Mouse (Mus musculus) kidney, embryonic 16.5 days (tissue): Measurements from ENCODE around the gene Gm47995. TPM values are rescaled to one million over a fixed set of nuclear protein-coding genes. Genes with fewer than 3 reads are reported as not detected.
A peak's percentile ranks its signal among the peaks of the same experiment; 100 is the strongest.

Source experiments
- ATAC-seq: fragments of 200-750 bp; cut with Nextera tagmentation; 2 replicates; pipeline ENCODE4 v1.8.0; 2017; ENCODE audit warnings: moderate TSS enrichment; ENCODE audit not compliant: low FRiP score, low TSS enrichment
- H3K27ac ChIP-seq: fragments of 300-500 bp; sonication (generic); 2 replicates; pipeline ENCODE4 v1.5.1; 2014; ENCODE audit warnings: low read length
- H3K27me3 ChIP-seq: fragments of 300-500 bp; sonication (generic); 2 replicates; pipeline ENCODE4 v1.6.1; 2014; ENCODE audit warnings: low read length, control low read depth, mixed read lengths; ENCODE audit not compliant: insufficient read depth
- H3K36me3 ChIP-seq: fragments of 300-500 bp; sonication (generic); 2 replicates; pipeline ENCODE4 v1.6.1; 2014; ENCODE audit warnings: low read length, control low read depth, mixed read lengths; ENCODE audit not compliant: insufficient read depth
- H3K4me1 ChIP-seq: fragments of 300-500 bp; sonication (generic); 2 replicates; pipeline ENCODE4 v1.6.1; 2014; ENCODE audit warnings: low read length, control low read depth, mixed read lengths; ENCODE audit not compliant: insufficient read depth
- H3K4me2 ChIP-seq: fragments of 300-500 bp; sonication (generic); replicated peaks from 2 replicates; pipeline ENCODE4 v1.6.1; 2014; ENCODE audit warnings: low read depth, low read length
- H3K4me3 ChIP-seq: fragments of 300-500 bp; sonication (generic); 2 replicates; pipeline ENCODE4 v1.5.1; 2014; ENCODE audit warnings: mild to moderate bottlenecking, low read length
- H3K9ac ChIP-seq: fragments of 300-500 bp; sonication (generic); replicated peaks from 2 replicates; pipeline ENCODE4 v1.6.1; 2014; ENCODE audit warnings: low read length
- H3K9me3 ChIP-seq: fragments of 300-500 bp; sonication (generic); 2 replicates; pipeline ENCODE4 v1.6.1; 2016; ENCODE audit warnings: low read length, control low read depth
- WGBS: fragments of 180-500 bp; shearing (Covaris S2); extraction: QIAGEN DNeasy Blood & Tissue Kit; methylation state at CpG from one replicate; pipeline ENCODE4 v1.1.7; 2014; 5-methylcytosine and 5-hydroxymethylcytosine counted together
- polyA plus RNA-seq: library from polyadenylated mRNA; unstranded; fragments of >200 nt; fragmentation: Nextera tagmentation; extraction: Ambion mirVana; gene quantifications from 2 replicates; pipeline ENCODE4 v1.2.1, GENCODE M21; 2015

The Gm47995 gene
- polyA plus RNA-seq, 1 experiment from 2014 or later = not detected

- Histone ChIP-seq H3K4me1 (no peaks in the 10 kb centered on the region), H3K4me2 (no peak overlapping the region), H3K9ac (no peak overlapping the region), H3K9me3 (no peaks in the 10 kb centered on the region), H3K4me3 (no peak overlapping the region), H3K27ac (no peak overlapping the region), H3K36me3 (no peaks in the 10 kb centered on the region), H3K27me3 (no peaks in the 10 kb centered on the region)
- 73% methylated on average over 1 of the region's 1 CpGs for WGBS
- ATAC-seq = no peak
These were observed 25.1 kb downstream of the Gm47995 start for GRCm38 (mm10) chr1:151223377-151223776.

- Histone ChIP-seq H3K4me1 (no peaks in the 10 kb centered on the region), H3K4me3 (no peak overlapping the region), H3K9ac (no peak overlapping the region), H3K9me3 (no peaks in the 10 kb centered on the region), H3K27me3 (no peaks in the 10 kb centered on the region), H3K36me3 (no peaks in the 10 kb centered on the region), H3K27ac (0 out of 2 replicates have a peak overlapping the region, but pooled peaks have one; percentile 29), H3K4me2 (no peak overlapping the region)
- 72% methylated on average over 1 of the region's 1 CpGs for WGBS
- peak; percentile 71 for ATAC-seq
These were observed 26.3 kb downstream of the Gm47995 start for GRCm38 (mm10) chr1:151224536-151224935.

DNA sequence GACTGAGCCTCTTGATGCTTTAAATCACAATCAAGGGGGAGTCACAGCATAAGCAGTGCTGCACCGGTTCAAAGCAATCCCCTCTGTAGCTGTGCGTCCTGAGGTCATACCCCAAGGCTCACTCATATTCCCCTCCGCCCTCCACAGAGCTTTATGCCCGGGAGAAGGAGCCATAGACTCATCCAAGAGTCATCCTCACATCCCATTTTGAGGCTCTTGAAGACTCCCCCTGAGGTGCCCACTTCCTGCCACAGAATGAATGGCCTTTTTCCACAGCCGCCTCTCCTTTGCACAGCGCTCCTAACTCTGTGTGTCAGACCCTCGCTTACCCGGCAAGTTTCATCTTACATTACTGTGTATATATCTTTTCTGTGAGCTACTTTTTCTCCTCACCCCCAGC, 29.3 kb downstream of the Gm47995 start:
- H3K36me3 ChIP-seq = no peaks in the 10 kb centered on the region
- H3K4me3 ChIP-seq = no peak overlapping the region
- no peaks in the 10 kb centered on the region for H3K9me3 ChIP-seq
- no peak overlapping the region for H3K27ac ChIP-seq
- no peak overlapping the region for H3K4me2 ChIP-seq
- WGBS = 62% methylated on average over 8 of the region's 8 CpGs
- no peaks in the 10 kb centered on the region for H3K27me3 ChIP-seq
- no peaks in the 10 kb centered on the region for H3K4me1 ChIP-seq
- H3K9ac ChIP-seq = no peak overlapping the region
- ATAC-seq = no peak

- Histone ChIP-seq H3K4me1 (no peaks in the 10 kb centered on the region), H3K4me2 (no peak overlapping the region), H3K36me3 (no peaks in the 10 kb centered on the region), H3K9me3 (no peaks in the 10 kb centered on the region), H3K9ac (no peak overlapping the region), H3K27me3 (no peaks in the 10 kb centered on the region), H3K27ac (no peak overlapping the region), H3K4me3 (no peak overlapping the region)
- WGBS = 81% methylated on average over 1 of the region's 1 CpGs
- ATAC-seq = no peak
These were observed 30.2 kb downstream of the Gm47995 start for GRCm38 (mm10) chr1:151228320-151228989.

DNA sequence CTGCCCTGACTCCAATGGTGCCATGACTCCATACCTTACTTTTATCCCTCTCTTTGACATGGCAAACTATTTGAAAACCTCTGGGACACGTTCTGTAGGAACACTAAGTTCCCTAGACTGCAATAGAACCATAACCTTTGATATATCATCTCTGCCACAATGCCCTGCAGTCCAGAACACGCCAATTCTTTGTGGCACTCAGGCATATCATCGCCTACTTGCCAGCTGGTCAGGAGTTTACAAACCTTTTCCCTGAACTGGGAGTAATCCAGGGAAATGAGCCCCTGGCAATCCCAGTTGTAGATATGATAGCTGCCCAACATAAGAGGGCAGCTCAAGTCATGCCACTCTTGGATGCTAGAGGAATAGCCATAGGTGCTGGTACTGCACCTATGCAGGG, 34.1 kb downstream of the Gm47995 start:
- H3K27me3 ChIP-seq = no peaks in the 10 kb centered on the region
- H3K4me1 ChIP-seq = no peaks in the 10 kb centered on the region
- H3K9me3 ChIP-seq = no peaks in the 10 kb centered on the region
- H3K4me3 ChIP-seq = no peak overlapping the region
- ATAC-seq = no peak
- H3K4me2 ChIP-seq = no peak overlapping the region
- H3K9ac ChIP-seq = no peak overlapping the region
- 74% methylated on average over 3 of the region's 3 CpGs for WGBS
- no peak overlapping the region for H3K27ac ChIP-seq
- no peaks in the 10 kb centered on the region for H3K36me3 ChIP-seq

DNA sequence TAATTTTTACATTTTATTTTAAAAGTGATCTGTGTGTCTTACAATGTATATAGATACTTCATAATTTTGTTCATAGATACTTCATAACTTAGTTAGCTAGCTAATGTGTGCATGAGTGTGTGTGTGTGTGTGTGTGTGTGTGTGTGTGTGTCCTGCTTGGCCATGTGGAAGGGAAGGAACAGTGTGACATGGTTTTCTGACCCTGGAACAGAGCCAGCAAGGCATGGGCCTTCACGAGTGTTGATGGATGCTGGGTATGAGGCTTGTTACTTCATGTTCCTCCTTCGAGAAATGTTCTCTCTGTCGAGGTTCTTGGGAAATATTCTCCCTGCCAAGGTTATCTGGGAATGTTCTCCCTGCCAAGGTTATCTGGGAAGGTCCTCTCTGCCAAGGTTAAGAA, 35.5 kb downstream of the Gm47995 start:
- H3K36me3 ChIP-seq = no peaks in the 10 kb centered on the region
- H3K27me3 ChIP-seq = no peaks in the 10 kb centered on the region
- H3K4me3 ChIP-seq = no peak overlapping the region
- no peak overlapping the region for H3K27ac ChIP-seq
- no peak for ATAC-seq
- no peak overlapping the region for H3K4me2 ChIP-seq
- H3K9ac ChIP-seq = no peak overlapping the region
- 78% methylated on average over 3 of the region's 3 CpGs for WGBS
- H3K4me1 ChIP-seq = no peaks in the 10 kb centered on the region
- H3K9me3 ChIP-seq = no peaks in the 10 kb centered on the region

GRCm38 (mm10) chr1:151235574-151235973, 37.3 kb downstream of the Gm47995 start:
- no peak overlapping the region for H3K4me3 ChIP-seq
- H3K27ac ChIP-seq = no peak overlapping the region
- H3K4me1 ChIP-seq = no peaks in the 10 kb centered on the region
- H3K9ac ChIP-seq = no peak overlapping the region
- H3K9me3 ChIP-seq = no peaks in the 10 kb centered on the region
- H3K4me2 ChIP-seq = no peak overlapping the region
- WGBS = 74% methylated on average over 2 of the region's 2 CpGs
- H3K27me3 ChIP-seq = no peaks in the 10 kb centered on the region
- no peak for ATAC-seq
- H3K36me3 ChIP-seq = no peaks in the 10 kb centered on the region

DNA sequence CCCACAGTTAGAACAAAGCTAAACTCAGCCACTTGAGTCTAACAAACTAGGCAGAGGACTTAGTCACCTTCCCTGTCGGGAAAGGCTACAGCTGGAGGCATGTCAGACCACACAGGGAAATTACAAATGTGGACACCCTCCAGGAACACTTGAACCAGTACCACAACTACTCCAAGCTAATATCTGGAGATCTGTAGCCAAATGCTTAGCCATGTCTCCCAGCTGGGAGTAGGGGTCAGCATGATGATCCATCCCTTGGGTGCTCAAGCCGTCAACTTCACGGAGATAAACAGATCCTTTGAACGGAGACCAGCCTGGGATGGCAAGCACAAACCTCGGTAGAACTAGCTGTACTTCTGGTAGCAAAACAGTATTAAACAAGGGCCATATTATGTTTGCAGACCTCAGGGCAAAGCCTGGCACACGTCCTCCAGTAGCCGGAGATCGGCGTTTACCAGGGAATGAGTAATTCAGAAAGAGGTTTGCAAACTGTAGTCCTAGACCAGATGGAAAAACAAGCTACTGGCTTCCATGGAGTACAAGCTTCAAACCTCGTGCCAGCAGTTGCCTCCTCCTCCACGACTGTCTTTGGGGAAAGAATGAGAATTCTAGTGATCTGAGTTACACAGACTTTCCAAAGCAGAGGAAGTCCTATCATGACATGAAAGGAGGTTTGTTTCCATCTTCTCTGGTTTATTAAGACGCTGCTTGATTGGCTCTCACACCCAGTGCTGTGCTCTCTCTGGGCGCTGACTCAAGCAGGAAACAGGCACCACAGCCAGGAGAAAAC, 38.1 kb downstream of the Gm47995 start:
- WGBS = 65% methylated on average over 13 of the region's 13 CpGs
- no peak overlapping the region for H3K4me2 ChIP-seq
- no peaks in the 10 kb centered on the region for H3K36me3 ChIP-seq
- H3K4me3 ChIP-seq = no peak overlapping the region
- ATAC-seq = no peak
- no peaks in the 10 kb centered on the region for H3K27me3 ChIP-seq
- no peaks in the 10 kb centered on the region for H3K4me1 ChIP-seq
- H3K9ac ChIP-seq = no peak overlapping the region
- no peaks in the 10 kb centered on the region for H3K9me3 ChIP-seq
- H3K27ac ChIP-seq = no peak overlapping the region

DNA sequence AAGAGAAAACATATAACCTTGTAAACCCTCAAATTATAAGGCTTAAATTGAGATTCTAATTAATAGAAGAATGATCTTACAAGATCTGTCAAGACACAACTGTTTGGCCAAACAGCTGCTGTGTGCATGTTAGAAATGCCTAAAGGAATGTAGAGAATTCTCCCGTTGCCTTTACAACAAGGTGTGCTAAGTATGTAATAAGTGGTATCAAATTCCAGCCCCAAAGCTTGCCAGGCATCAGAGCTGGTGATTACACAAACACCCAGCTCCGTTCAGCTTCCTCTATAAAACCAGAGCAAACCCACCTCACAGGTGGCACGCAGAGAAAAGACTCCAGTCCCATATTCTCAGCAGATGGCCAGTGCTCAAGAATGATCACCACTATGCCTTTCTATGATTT, 39.5 kb downstream of the Gm47995 start:
- no peaks in the 10 kb centered on the region for H3K9me3 ChIP-seq
- H3K27me3 ChIP-seq = no peaks in the 10 kb centered on the region
- H3K9ac ChIP-seq = no peak overlapping the region
- no peak overlapping the region for H3K27ac ChIP-seq
- no peaks in the 10 kb centered on the region for H3K4me1 ChIP-seq
- no peak for ATAC-seq
- H3K4me3 ChIP-seq = no peak overlapping the region
- WGBS = 55% methylated on average over 3 of the region's 3 CpGs
- H3K36me3 ChIP-seq = no peaks in the 10 kb centered on the region
- no peak overlapping the region for H3K4me2 ChIP-seq

- no peak overlapping the region for H3K4me3 ChIP-seq
- no peak overlapping the region for H3K27ac ChIP-seq
- no peak overlapping the region for H3K9ac ChIP-seq
- H3K4me2 ChIP-seq = no peak overlapping the region
- no peak for ATAC-seq
- H3K4me1 ChIP-seq = no peaks in the 10 kb centered on the region
- no peaks in the 10 kb centered on the region for H3K9me3 ChIP-seq
- no peaks in the 10 kb centered on the region for H3K27me3 ChIP-seq
- no peaks in the 10 kb centered on the region for H3K36me3 ChIP-seq
- 61% methylated on average over 4 of the region's 4 CpGs for WGBS
These were observed 45.1 kb downstream of the Gm47995 start for GRCm38 (mm10) chr1:151243332-151243731.
